Mouse (Mus musculus) mouse trophoblast stem cell (cell line): ENCODE results near the gene Sgk2.

Experiments
- in situ Hi-C, 2 experiments: fragments of 300-500 bp; cut with MseI, MboI; formaldehyde crosslinking; loops; 2 replicates in 1 of 2; 3 replicates in 1 of 2; pipeline ENCODE4 v1.15.1; 2025

Gene Sgk2

GRCm38 (mm10) chr2:162991394-162992083, 4.4 kb downstream of the Sgk2 start:
- in situ Hi-C loops: no loop called here

- in situ Hi-C loops: no loop called here
Observed at GRCm38 (mm10) chr2:162992084-162992437, 4.9 kb downstream of the Sgk2 start.

GRCm38 (mm10) chr2:162993881-162994616, 6.9 kb downstream of the Sgk2 start:
- in situ Hi-C loops: no loop called here

GRCm38 (mm10) chr2:162998528-162999230, 11.5 kb downstream of the Sgk2 start:
- in situ Hi-C loops: no loop called here

- in situ Hi-C loops: loop anchor here in 1 of 2 experiments (10.0 kb wide), 1 partner anchor 75 kb away; no protein-coding TSS in a partner anchor
Observed at GRCm38 (mm10) chr2:162999744-163000143, 12.6 kb downstream of the Sgk2 start.

- in situ Hi-C loops: loop anchor here in 1 of 2 experiments (10.0 kb wide), 1 partner anchor 76 kb away; no protein-coding TSS in a partner anchor
Observed at GRCm38 (mm10) chr2:163001071-163001470, 13.9 kb downstream of the Sgk2 start.

- in situ Hi-C loops: loop anchor here in 1 of 2 experiments (10.0 kb wide), 1 partner anchor 82 kb away; no protein-coding TSS in a partner anchor
Observed at GRCm38 (mm10) chr2:163007299-163007698, 20.2 kb downstream of the Sgk2 start.

GRCm38 (mm10) chr2:163016916-163017743, 30.0 kb downstream of the Sgk2 start, which contains the start of gene Ift52:
Gene Ift52, plus strand, starts transcription at chr2:163017354.
- in situ Hi-C loops: no loop called here

- in situ Hi-C loops: no loop called here
Observed at GRCm38 (mm10) chr2:163031289-163031688, 44.2 kb downstream of the Sgk2 start.

- in situ Hi-C loops: no loop called here
Observed at GRCm38 (mm10) chr2:163031757-163032156, 44.6 kb downstream of the Sgk2 start.

GRCm38 (mm10) chr2:163032622-163033021, 45.5 kb downstream of the Sgk2 start:
- in situ Hi-C loops: no loop called here

- in situ Hi-C loops: no loop called here
Observed at GRCm38 (mm10) chr2:163039940-163040339, 52.8 kb downstream of the Sgk2 start.

- in situ Hi-C loops: loop anchor here in 1 of 2 experiments (5.0 kb wide), 1 partner anchor 39 kb away; the partner anchor contains the start of gene Gtsf1l
Observed at GRCm38 (mm10) chr2:163048125-163048524, 61.0 kb downstream of the Sgk2 start.

- in situ Hi-C loops: loop anchor here in 1 of 2 experiments (5.0 kb wide), 1 partner anchor 38 kb away; the partner anchor contains the start of gene Gtsf1l
Observed at GRCm38 (mm10) chr2:163049116-163049515, 62.0 kb downstream of the Sgk2 start.

GRCm38 (mm10) chr2:163051691-163052090, 64.6 kb downstream of the Sgk2 start:
- in situ Hi-C loops: no loop called here

GRCm38 (mm10) chr2:163052101-163052500, 65.0 kb downstream of the Sgk2 start:
- in situ Hi-C loops: no loop called here

- in situ Hi-C loops: no loop called here
Observed at GRCm38 (mm10) chr2:163052826-163053225, 65.7 kb downstream of the Sgk2 start.

GRCm38 (mm10) chr2:163054335-163054840, 67.3 kb downstream of the Sgk2 start, which contains the start of gene Mybl2:
Gene Mybl2, plus strand, starts transcription at chr2:163054687.
- in situ Hi-C loops: no loop called here

- in situ Hi-C loops: no loop called here
Observed at GRCm38 (mm10) chr2:163054891-163055494, 67.9 kb downstream of the Sgk2 start.

- in situ Hi-C loops: no loop called here
Observed at GRCm38 (mm10) chr2:163055715-163056114, 68.6 kb downstream of the Sgk2 start.
